Mouse (Mus musculus) lung, adult 10 weeks (tissue): Measurements from ENCODE around the gene Olfr49. TPM values are rescaled to one million over a fixed set of nuclear protein-coding genes. Genes with fewer than 3 reads are reported as not detected.

Experiments
- polyA plus RNA-seq: library from polyadenylated mRNA; stranded (reverse); fragments of 350-450 nt; fragmentation: Illumina TruSeq; extraction: RNeasy Lipid Tissue Mini Kit (QIAGEN cat#74804); gene quantifications from one replicate; pipeline ENCODE4 v1.2.3, GENCODE M21; 2014; ENCODE audit warnings: low read depth, low replicate concordance; ENCODE audit not compliant: insufficient read depth

The Olfr49 gene
- polyA plus RNA-seq, result not detected

DNA sequence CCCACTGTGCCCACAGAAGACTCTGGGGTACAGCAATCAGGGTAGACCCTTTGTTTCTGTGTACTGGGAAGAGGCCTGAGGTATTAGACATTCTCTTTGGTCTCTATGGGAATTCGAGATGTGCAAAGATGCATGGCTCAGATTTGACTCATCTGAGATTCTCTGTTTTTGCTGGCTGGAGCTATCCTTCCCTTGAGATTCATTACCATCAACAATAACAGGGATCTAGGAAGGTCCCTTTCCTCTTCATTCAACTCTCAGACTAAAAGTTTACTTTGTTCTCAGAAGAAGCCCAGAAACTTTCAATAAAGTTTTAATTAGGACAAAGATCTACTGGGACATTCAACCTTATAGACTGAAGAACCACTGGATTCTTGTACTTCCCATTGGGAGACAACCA is at the start of gene Olfr49:
Gene Olfr49 (minus strand): TSS at position 101 of the 400 bp plus-strand sequence.

DNA sequence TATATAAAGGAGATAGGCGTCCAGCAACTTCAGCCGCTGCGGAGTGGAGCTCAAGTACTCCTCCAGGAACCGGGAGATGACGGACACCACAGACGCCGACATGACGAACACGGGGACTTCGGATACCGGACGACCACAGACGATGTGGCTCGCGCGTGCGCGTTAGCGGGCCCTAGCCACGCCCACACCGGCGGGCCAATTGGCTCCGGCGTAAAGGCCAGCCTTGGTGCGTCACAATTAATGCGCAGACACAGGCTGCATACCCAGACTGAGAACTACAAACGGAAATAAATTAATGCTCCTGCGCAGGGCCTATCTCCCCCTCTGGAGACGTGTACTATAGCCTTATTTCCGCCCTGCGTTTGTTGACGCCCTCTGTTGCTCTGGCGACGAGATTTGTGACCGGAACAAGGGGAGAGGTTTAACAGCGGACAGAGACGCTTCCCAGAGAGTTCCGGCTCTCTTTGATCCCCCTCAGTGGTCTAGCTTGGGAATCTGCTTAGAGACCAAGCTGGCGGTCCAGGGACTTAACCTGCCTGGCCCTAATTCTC is 30.9 kb downstream of the Olfr49 start, which contains the start of the genes Dad1 and Abhd4:
Gene Dad1 (minus strand): TSS at position 364 of the 551 bp plus-strand sequence.
Gene Abhd4 (plus strand): TSS at position 448 of the 551 bp plus-strand sequence.

Other genes starting within 250 kb of the Olfr49 start
- 180 TPM for gene Dad1, start 30.8 kb downstream of the Olfr49 start, polyA plus RNA-seq
- gene Abhd4, start 30.8 kb downstream of the Olfr49 start, polyA plus RNA-seq, result 40.9 TPM
- 27.3 TPM for gene Oxa1l, start 75.9 kb upstream of the Olfr49 start, polyA plus RNA-seq
- 9.3 TPM for gene Slc7a7, start 132.8 kb upstream of the Olfr49 start, polyA plus RNA-seq
- gene Mrpl52, start 142.0 kb upstream of the Olfr49 start, polyA plus RNA-seq, result 264 TPM
- 32.6 TPM for gene Mmp14, start 146.7 kb upstream of the Olfr49 start, polyA plus RNA-seq
- 45.8 TPM for gene Lrp10, start 179.2 kb upstream of the Olfr49 start, polyA plus RNA-seq
- gene Rem2, start 191.2 kb upstream of the Olfr49 start, polyA plus RNA-seq, result 1.6 TPM
- 15.0 TPM for gene Prmt5, start 232.6 kb upstream of the Olfr49 start, polyA plus RNA-seq